Mouse (Mus musculus): ENCODE measurements at regions not wholly inside any gene's neighbourhood (a gene's known extent, or its start where the extent isn't known, plus 50 kb on each side); places are given as distances from the start of the nearest gene placed in this dataset.

GRCm38 (mm10) chr7:125308433-125308832, 136.0 kb upstream of the Kdm8 start:
- TF ChIP-seq CTCF (IDR thresholded peaks at IDR 0.05; ENCODE audit: extremely low read depth, insufficient read depth, low read length): no peak
- TF ChIP-seq POLR2A (IDR thresholded peaks at IDR 0.05; ENCODE audit: extremely low read depth, insufficient read depth, low read length): no peak

Measured in cortical plate, adult 2 months (tissue).